Mouse (Mus musculus) embryonic facial prominence, embryonic 10.5 days (tissue): ENCODE measurements around the gene Hnmt. TPM values are rescaled to one million over a fixed set of nuclear protein-coding genes. Genes with fewer than 3 reads are reported as not detected.
"Not testable (repeated sequence)": the region's sequence is repeated elsewhere in the genome, so short reads cannot be mapped to it uniquely, and the experiment has no call there.

ENCODE experiments used
- DNase-seq: peaks from one replicate; pipeline ENCODE4 v3.0.0-alpha.2; 2017; ENCODE audit warnings: low spot score
- H3K27ac ChIP-seq: fragments of 300-500 bp; sonication (generic); replicated peaks from 2 replicates; pipeline ENCODE4 v1.5.1; 2016; ENCODE audit warnings: mild to moderate bottlenecking
- H3K27me3 ChIP-seq: fragments of 300-500 bp; sonication (generic); replicated peaks from 2 replicates; pipeline ENCODE4 v1.6.1; 2016; ENCODE audit warnings: low read depth, mild to moderate bottlenecking; ENCODE audit not compliant: poor library complexity, severe bottlenecking
- H3K36me3 ChIP-seq: fragments of 300-500 bp; sonication (generic); replicated peaks from 2 replicates; pipeline ENCODE4 v1.6.1; 2016; ENCODE audit warnings: mild to moderate bottlenecking, moderate library complexity
- H3K4me1 ChIP-seq: fragments of 300-500 bp; sonication (generic); 2 replicates; pipeline ENCODE4 v1.6.1; 2016
- H3K4me3 ChIP-seq: fragments of 300-500 bp; sonication (generic); 2 replicates; pipeline ENCODE4 v1.5.1; 2016; ENCODE audit warnings: mild to moderate bottlenecking, moderate library complexity
- H3K9me3 ChIP-seq: fragments of 300-500 bp; sonication (generic); 2 replicates; pipeline ENCODE4 v1.6.1; 2016; ENCODE audit warnings: mild to moderate bottlenecking
- WGBS: fragments of 180-500 bp; shearing (Covaris S2); methylation state at CpG from one replicate; pipeline ENCODE4 v1.1.7; 2016; 5-methylcytosine and 5-hydroxymethylcytosine counted together
- polyA plus RNA-seq: library from polyadenylated mRNA; unstranded; fragments of >200 nt; fragmentation: Nextera tagmentation; extraction: Ambion mirVana; gene quantifications from 2 replicates; pipeline ENCODE4 v1.2.1, GENCODE M21; 2016

Hnmt gene
- polyA plus RNA-seq: 1.2 TPM in 2 replicates

- no peak for DNase-seq
- H3K4me3 ChIP-seq: peak within 1 kb of the TSS; percentile 50
- no peaks in the 10 kb centered on the region for H3K9me3 ChIP-seq
- WGBS: 52% methylated on average over 7 of the region's 7 CpGs
- H3K27me3 ChIP-seq: no peaks in the 10 kb centered on the region
- H3K36me3 ChIP-seq: no peaks in the 10 kb centered on the region
- peak within 1 kb of the TSS; percentile 66 for H3K27ac ChIP-seq
- peaks cover 12% of the 10 kb centered on the region for H3K4me1 ChIP-seq
Observed at GRCm38 (mm10) chr2:24049344-24049990, at the start of gene Hnmt. Gene Hnmt, minus strand, starts transcription at chr2:24049394.

DNA sequence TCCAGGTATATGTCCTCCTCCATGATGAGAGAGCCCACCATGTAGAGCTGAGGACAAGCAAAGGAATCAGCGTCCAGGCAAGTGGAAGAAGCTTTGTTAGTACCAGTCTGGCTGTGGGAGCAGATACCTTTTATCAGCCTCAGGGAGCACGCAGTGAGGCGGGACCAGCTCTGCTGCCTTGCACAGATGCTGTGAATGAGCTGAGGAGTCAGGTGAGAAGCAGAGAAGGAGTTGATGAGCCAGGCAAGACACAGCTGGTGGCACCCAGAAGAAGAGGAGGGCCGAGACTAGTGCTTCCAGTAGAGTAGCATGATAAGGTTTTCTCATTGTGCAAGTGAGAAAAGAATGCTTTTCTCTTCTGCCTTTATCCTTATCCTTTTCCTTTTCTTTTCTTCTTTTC lies 47.3 kb upstream of the Hnmt start, which contains the start of gene Tbpl2:
Tbpl2 (minus strand) TSS at position 101 of the 400 bp plus-strand sequence.
- no peak for DNase-seq
- 74% methylated on average over 4 of the region's 4 CpGs for WGBS
- no peaks in the 10 kb centered on the region for H3K27me3 ChIP-seq
- H3K4me3 ChIP-seq: no peak within 1 kb of the TSS
- no peaks in the 10 kb centered on the region for H3K36me3 ChIP-seq
- H3K27ac ChIP-seq: no peak within 1 kb of the TSS
- H3K9me3 ChIP-seq: no peaks in the 10 kb centered on the region
- no peaks in the 10 kb centered on the region for H3K4me1 ChIP-seq

DNA sequence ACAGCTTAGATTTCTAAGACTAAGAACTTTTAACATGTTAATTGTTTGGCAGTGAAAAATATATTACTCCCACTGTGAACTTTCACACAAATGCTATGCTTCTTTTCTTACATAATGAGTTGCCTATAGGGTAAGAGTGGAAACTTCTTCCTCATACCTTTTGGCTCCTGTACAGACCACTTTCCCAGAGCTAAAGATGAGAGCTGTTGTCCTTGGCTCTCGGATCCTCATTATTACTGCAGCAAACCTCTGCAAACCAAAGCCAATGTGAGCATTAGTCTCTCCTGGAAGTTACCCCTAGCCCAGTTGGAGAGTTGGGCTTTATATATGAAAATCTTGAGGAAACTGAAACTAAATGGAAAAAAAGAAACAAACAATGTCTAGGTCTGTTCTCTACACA lies 41.7 kb upstream of the Hnmt start:
- Histone ChIP-seq H3K27ac (no peak overlapping the region), H3K4me1 (no peaks in the 10 kb centered on the region), H3K36me3 (no peaks in the 10 kb centered on the region), H3K4me3 (no peak overlapping the region), H3K27me3 (no peaks in the 10 kb centered on the region), H3K9me3 (no peaks in the 10 kb centered on the region)
- 77% methylated on average over 1 of the region's 1 CpGs for WGBS
- DNase-seq: no peak

GRCm38 (mm10) chr2:24050459-24050858 lies 1.3 kb upstream of the Hnmt start:
- Histone ChIP-seq H3K36me3 (no peaks in the 10 kb centered on the region), H3K9me3 (no peaks in the 10 kb centered on the region), H3K27ac (no peak overlapping the region), H3K4me3 (no peak overlapping the region), H3K4me1 (peaks cover 12% of the 10 kb centered on the region), H3K27me3 (no peaks in the 10 kb centered on the region)
- WGBS: 93% methylated on average over 3 of the region's 3 CpGs
- no peak for DNase-seq

DNA sequence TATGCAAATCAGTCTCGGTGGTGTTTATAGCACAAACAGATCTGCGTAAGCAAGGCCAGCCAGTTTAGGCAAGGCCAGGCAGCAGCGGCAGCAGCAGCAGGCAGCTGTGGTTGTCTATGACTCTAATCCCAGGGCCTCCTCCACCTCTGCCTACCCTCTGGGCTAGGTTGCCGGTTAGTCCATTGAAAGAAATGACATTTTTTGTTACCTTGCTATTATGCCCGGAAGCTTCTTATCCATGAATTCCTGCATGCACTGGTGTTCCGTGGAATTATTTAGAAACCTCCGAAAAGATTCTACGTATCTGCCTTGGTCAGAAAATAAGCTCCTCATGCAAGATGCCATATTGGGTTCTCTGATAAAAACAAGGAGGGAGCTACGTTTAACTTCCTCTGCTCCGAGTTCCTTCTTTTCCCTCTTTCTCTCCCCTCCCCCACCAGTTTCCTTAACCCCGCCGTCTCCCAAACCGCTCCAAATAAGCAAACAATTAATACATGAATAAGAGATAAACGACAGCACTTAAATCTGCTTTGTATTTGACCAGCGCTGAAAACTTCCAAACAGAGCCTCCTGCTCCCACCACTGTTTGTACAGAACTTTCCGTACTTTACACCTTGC lies 605 bp downstream of the Hnmt start:
- H3K4me3 ChIP-seq: peak overlapping the region; percentile 50
- no peaks in the 10 kb centered on the region for H3K27me3 ChIP-seq
- DNase-seq: peak; percentile 32
- H3K36me3 ChIP-seq: no peaks in the 10 kb centered on the region
- peak overlapping the region; percentile 66 for H3K27ac ChIP-seq
- H3K4me1 ChIP-seq: peaks cover 12% of the 10 kb centered on the region
- WGBS: 11% methylated on average over 16 of the region's 16 CpGs
- no peaks in the 10 kb centered on the region for H3K9me3 ChIP-seq

DNA sequence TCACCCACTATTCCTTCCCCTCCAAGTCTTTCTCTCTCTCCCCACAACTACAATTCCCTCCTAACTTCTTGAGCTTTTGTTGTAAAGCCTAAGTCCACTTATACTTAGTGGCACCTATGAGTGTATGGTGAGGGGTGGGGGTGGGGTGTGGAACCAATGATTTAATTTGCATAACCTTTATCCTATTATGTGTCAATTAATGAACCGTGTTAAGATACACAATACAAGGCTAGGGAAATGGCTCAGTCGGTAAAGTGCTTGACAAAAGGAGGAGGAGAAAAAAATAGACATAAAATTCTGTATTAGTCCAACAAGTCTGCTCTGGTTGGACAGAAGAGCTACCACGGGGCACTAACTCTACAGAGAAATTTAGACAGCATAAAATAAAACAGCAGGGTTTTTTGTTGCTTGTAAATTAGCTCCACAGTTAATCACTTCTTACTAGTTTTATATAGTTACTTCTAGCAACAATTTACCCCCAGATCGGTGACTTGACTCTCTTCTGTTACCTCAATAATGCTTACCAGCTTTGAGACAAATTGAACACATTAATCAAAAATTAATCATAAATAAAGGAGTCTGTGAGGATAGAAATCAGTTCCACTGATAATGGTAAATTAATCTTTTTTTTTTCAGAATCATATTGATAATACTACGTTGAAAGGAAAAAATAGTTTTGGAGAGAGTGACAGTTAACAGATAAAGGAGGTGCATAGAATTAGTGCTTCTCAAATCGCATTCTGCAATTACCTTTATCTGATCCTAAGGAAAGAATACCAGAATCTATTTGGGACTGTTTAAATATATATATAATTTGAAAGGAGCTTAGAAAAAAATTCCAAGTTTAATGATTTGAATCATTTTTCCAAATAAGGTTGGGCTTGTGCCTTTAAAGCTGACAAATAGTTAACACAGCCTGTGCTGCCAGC lies 1.4 kb downstream of the Hnmt start:
- Histone ChIP-seq H3K4me3 (peak overlapping the region; percentile 50), H3K27ac (peak overlapping the region; percentile 66; the same call in 1 of the 2 replicates), H3K4me1 (peaks cover 12% of the 10 kb centered on the region), H3K36me3 (no peaks in the 10 kb centered on the region), H3K9me3 (no peaks in the 10 kb centered on the region), H3K27me3 (no peaks in the 10 kb centered on the region)
- WGBS: 52% methylated on average over 6 of the region's 6 CpGs
- DNase-seq: no peak

GRCm38 (mm10) chr2:24042901-24043300 lies 6.3 kb downstream of the Hnmt start:
- Histone ChIP-seq H3K27ac (no peak overlapping the region), H3K36me3 (no peaks in the 10 kb centered on the region), H3K4me1 (no peaks in the 10 kb centered on the region), H3K9me3 (no peaks in the 10 kb centered on the region), H3K4me3 (no peak overlapping the region), H3K27me3 (no peaks in the 10 kb centered on the region)
- DNase-seq: no peak
- 92% methylated on average over 1 of the region's 1 CpGs for WGBS

DNA sequence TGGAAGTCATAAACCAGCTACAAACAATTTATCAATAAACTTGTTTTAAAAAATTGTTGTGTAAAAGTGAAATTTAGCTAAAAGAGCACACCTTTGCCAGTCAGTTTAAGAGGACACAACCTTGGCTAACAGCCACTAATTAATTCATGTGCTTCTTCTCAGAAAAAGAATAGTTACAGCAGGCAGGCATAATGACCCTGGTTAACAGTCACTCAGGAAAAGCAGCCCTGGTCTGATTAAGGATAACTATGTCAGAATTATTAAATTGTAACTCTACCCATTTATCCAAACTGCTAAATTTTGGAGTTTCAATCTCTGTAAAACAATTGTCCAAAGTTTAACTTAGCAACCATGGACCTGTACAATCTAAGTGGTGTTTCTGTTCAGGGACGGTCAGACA lies 8.7 kb downstream of the Hnmt start:
- Histone ChIP-seq H3K36me3 (no peaks in the 10 kb centered on the region), H3K27me3 (no peaks in the 10 kb centered on the region), H3K9me3 (no peaks in the 10 kb centered on the region), H3K4me3 (no peak overlapping the region), H3K4me1 (no peaks in the 10 kb centered on the region), H3K27ac (no peak overlapping the region)
- 80% methylated on average over 1 of the region's 1 CpGs for WGBS
- no peak for DNase-seq

GRCm38 (mm10) chr2:24019386-24019785 lies 29.8 kb downstream of the Hnmt start:
- not testable (repeated sequence) for H3K27ac ChIP-seq, H3K4me1 ChIP-seq, H3K9me3 ChIP-seq, H3K36me3 ChIP-seq, H3K4me3 ChIP-seq, H3K27me3 ChIP-seq, DNase-seq

GRCm38 (mm10) chr2:24018966-24019365 lies 30.2 kb downstream of the Hnmt start:
- Histone ChIP-seq H3K9me3 (no peaks in the 10 kb centered on the region), H3K36me3 (no peaks in the 10 kb centered on the region), H3K27ac (no peak overlapping the region), H3K4me3 (no peak overlapping the region), H3K27me3 (no peaks in the 10 kb centered on the region), H3K4me1 (no peaks in the 10 kb centered on the region)
- DNase-seq: no peak
- WGBS: 86% methylated on average over 1 of the region's 1 CpGs

DNA sequence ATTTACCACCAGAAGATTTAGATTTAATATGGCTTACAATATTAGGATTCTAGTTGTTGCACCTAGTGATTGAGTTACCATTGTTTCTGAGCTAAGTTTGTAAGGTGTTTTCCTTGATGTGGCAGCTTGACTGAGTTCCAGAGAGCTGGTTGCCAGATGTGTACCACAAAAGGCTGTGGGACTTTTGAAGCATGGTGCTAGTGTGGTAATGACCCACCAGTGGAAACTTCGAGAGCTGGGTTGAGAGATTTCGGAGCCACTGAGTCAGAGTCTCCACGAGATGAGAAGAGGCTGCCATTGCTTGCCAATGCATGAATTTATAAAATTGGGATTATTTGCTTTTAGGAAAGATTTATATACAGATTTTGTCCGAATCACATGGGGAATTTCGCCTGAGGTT lies 34.2 kb downstream of the Hnmt start:
- no peaks in the 10 kb centered on the region for H3K36me3 ChIP-seq
- 86% methylated on average over 5 of the region's 5 CpGs for WGBS
- H3K27me3 ChIP-seq: no peaks in the 10 kb centered on the region
- no peaks in the 10 kb centered on the region for H3K4me1 ChIP-seq
- no peak for DNase-seq
- H3K9me3 ChIP-seq: no peaks in the 10 kb centered on the region
- H3K27ac ChIP-seq: no peak overlapping the region
- H3K4me3 ChIP-seq: no peak overlapping the region

- H3K4me1 ChIP-seq: no peaks in the 10 kb centered on the region
- DNase-seq: no peak
- no peak overlapping the region for H3K4me3 ChIP-seq
- no peak overlapping the region for H3K27ac ChIP-seq
- 80% methylated on average over 1 of the region's 1 CpGs for WGBS
- no peaks in the 10 kb centered on the region for H3K36me3 ChIP-seq
- no peaks in the 10 kb centered on the region for H3K27me3 ChIP-seq
- H3K9me3 ChIP-seq: no peaks in the 10 kb centered on the region
Observed at GRCm38 (mm10) chr2:23999323-23999722, 49.9 kb downstream of the Hnmt start.
